Mouse (Mus musculus) limb, embryonic 11.5 days (tissue): ENCODE measurements around the gene Relb. TPM values are rescaled to one million over a fixed set of nuclear protein-coding genes. Genes with fewer than 3 reads are reported as not detected.
A peak's percentile ranks its signal among the peaks of the same experiment; 100 is the strongest.

Source experiments
- ATAC-seq: fragments of 200-750 bp; cut with Nextera tagmentation; 2 replicates; pipeline ENCODE4 v1.8.0; 2017; ENCODE audit warnings: low read depth; ENCODE audit not compliant: insufficient number of reproducible peaks, low FRiP score, low TSS enrichment
- DNase-seq: peaks from one replicate; pipeline ENCODE4 v3.0.0-alpha.2; 2015; ENCODE audit warnings: low spot score
- H3K27ac ChIP-seq: fragments of 300-500 bp; sonication (generic); replicated peaks from 2 replicates; pipeline ENCODE4 v1.5.1; 2014; ENCODE audit warnings: low read depth, mild to moderate bottlenecking, low read length
- H3K27me3 ChIP-seq: fragments of 300-500 bp; sonication (generic); 2 replicates; pipeline ENCODE4 v1.6.1; 2014; ENCODE audit warnings: mild to moderate bottlenecking, low read length, mixed read lengths; ENCODE audit not compliant: control insufficient read depth, insufficient read depth
- H3K36me3 ChIP-seq: fragments of 300-500 bp; sonication (generic); 2 replicates; pipeline ENCODE4 v1.6.1; 2014; ENCODE audit warnings: mild to moderate bottlenecking, low read length, moderate library complexity, mixed read lengths; ENCODE audit not compliant: control insufficient read depth, insufficient read depth
- H3K4me1 ChIP-seq: fragments of 300-500 bp; sonication (generic); 2 replicates; pipeline ENCODE4 v1.6.1; 2014; ENCODE audit warnings: low read length, mixed read lengths; ENCODE audit not compliant: control insufficient read depth, insufficient read depth
- H3K4me2 ChIP-seq: fragments of 300-500 bp; sonication (generic); 2 replicates; pipeline ENCODE4 v1.6.1; 2014; ENCODE audit warnings: low read depth, mild to moderate bottlenecking, moderate library complexity; ENCODE audit not compliant: severe bottlenecking
- H3K4me3 ChIP-seq: fragments of 300-500 bp; sonication (generic); 2 replicates; pipeline ENCODE4 v1.5.1; 2014; ENCODE audit warnings: low read depth, low read length
- H3K9ac ChIP-seq: fragments of 300-500 bp; sonication (generic); 2 replicates; pipeline ENCODE4 v1.6.1; 2014; ENCODE audit warnings: mild to moderate bottlenecking, low read length
- H3K9me3 ChIP-seq: fragments of 300-500 bp; sonication (generic); 2 replicates; pipeline ENCODE4 v1.6.1; 2016; ENCODE audit warnings: low read length; ENCODE audit not compliant: control insufficient read depth
- WGBS: fragments of 180-500 bp; shearing (Covaris S2); extraction: QIAGEN DNeasy Blood & Tissue Kit; methylation state at CpG from one replicate; pipeline ENCODE4 v1.1.7; 2014; 5-methylcytosine and 5-hydroxymethylcytosine counted together
- polyA plus RNA-seq: library from polyadenylated mRNA; unstranded; fragments of >200 nt; fragmentation: Nextera tagmentation; extraction: Ambion mirVana; gene quantifications from 2 replicates; pipeline ENCODE4 v1.2.1, GENCODE M21; 2014

Relb gene
- polyA plus RNA-seq, 1 experiment from 2014 or later, result 5.3 TPM

DNA sequence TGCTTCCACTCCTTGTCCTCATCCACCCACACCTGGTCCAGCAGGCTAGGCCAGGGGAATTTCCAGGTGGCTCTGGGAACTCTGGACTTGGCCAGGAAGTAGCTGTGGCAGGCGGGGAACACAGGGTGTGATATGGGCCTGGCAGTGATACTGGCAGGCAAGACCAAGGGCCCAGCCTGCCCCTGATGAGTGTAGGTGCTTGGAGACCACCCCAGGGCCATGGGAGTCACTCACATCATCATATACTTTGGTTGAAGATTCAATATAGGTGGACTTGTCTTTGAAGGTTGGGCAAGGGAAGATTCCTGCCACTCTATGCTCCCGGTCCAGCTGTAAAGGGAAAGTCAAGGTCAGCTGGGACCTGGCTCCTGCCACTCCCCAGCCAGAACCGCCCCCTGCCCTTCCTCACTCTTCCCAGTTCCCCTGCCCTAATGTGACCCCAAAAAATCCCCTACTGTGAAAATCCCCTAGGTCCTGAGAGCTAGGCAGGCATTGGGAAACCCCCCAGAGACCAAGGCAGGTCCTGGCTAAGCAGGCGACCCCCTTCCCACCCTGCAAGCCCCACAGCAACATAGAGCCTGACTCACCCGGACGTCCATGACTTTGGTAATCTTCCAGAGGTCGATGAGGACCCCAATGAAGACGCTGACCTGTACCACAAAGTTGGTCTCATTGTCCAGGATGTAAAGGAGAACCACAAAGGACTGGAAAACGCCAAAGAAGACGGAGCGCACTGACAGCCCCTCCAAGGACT, 6.0 kb upstream of the Relb start:
- 90% methylated on average over 11 of the region's 11 CpGs for WGBS
- DNase-seq (no peak), ATAC-seq (no peak)
- Histone ChIP-seq H3K27me3 (no peaks in the 10 kb centered on the region), H3K9me3 (no peaks in the 10 kb centered on the region), H3K36me3 (peaks cover 38% of the 10 kb centered on the region), H3K9ac (no peak overlapping the region), H3K4me3 (no peak overlapping the region), H3K4me2 (no peak overlapping the region), H3K27ac (no peak overlapping the region), H3K4me1 (no peaks in the 10 kb centered on the region)

DNA sequence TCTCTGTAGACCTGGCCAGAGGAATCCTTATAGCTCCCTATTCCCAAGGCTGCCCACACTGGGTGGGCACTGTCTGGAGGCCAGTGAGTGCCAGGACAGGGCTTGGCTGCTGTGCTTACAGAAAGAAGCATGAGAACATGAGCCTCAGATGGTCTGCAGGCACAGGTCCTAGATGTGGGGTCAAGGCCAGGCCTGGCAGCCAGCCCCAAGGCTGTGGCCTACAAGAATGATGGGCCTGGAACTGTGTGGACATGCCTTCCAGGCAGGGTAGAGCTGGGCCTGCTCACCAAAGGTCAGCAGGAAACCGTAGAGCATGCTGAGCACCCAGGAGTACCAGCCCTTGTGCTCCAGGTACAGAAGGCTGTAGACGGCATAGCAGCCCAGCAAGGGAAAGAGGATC, 5.4 kb upstream of the Relb start:
- H3K9ac ChIP-seq, result no peak overlapping the region
- no peak overlapping the region for H3K4me3 ChIP-seq
- H3K9me3 ChIP-seq, result no peaks in the 10 kb centered on the region
- 91% methylated on average over 2 of the region's 2 CpGs for WGBS
- H3K36me3 ChIP-seq, result peaks cover 35% of the 10 kb centered on the region
- no peaks in the 10 kb centered on the region for H3K27me3 ChIP-seq
- ATAC-seq (no peak), DNase-seq (no peak)
- H3K4me2 ChIP-seq, result no peak overlapping the region
- no peak overlapping the region for H3K27ac ChIP-seq
- H3K4me1 ChIP-seq, result 0 out of 2 replicates have a peak, but pooled peaks cover 2% of the 10 kb centered on the region

DNA sequence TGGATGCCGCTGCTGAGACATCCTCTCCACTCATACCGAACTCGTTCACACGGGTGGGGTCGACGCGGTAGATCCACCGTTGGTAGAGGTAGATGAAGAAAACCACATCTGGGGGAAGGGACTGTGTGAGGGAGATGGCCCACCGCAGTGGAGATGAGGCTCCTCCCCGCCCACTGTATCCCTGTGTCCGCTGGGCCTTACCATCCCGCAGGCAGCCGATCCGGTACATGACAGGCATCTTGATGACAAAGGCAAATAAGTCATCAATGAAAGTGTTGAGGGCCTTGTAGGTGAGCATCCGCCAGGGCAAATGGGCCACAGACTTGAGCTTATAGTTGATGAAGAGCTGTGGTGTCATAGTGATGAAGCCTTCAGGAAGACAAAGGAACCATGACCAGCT, 4.6 kb upstream of the Relb start:
- peaks cover 35% of the 10 kb centered on the region for H3K36me3 ChIP-seq
- no peaks in the 10 kb centered on the region for H3K9me3 ChIP-seq
- ATAC-seq, result no peak
- H3K4me3 ChIP-seq, result no peak overlapping the region
- H3K4me2 ChIP-seq, result no peak overlapping the region
- DNase-seq, result no peak
- H3K4me1 ChIP-seq, result 0 out of 2 replicates have a peak, but pooled peaks cover 2% of the 10 kb centered on the region
- H3K27me3 ChIP-seq, result no peaks in the 10 kb centered on the region
- WGBS, result 90% methylated on average over 15 of the region's 15 CpGs
- H3K27ac ChIP-seq, result no peak overlapping the region
- H3K9ac ChIP-seq, result no peak overlapping the region

GRCm38 (mm10) chr7:19633197-19633596, 4.0 kb upstream of the Relb start:
- no peak overlapping the region for H3K4me3 ChIP-seq
- H3K36me3 ChIP-seq, result peaks cover 29% of the 10 kb centered on the region
- no peak overlapping the region for H3K4me2 ChIP-seq
- H3K27ac ChIP-seq, result no peak overlapping the region
- H3K27me3 ChIP-seq, result no peaks in the 10 kb centered on the region
- H3K4me1 ChIP-seq, result 0 out of 2 replicates have a peak, but pooled peaks cover 2% of the 10 kb centered on the region
- H3K9ac ChIP-seq, result no peak overlapping the region
- DNase-seq (no peak), ATAC-seq (no peak)
- H3K9me3 ChIP-seq, result no peaks in the 10 kb centered on the region
- whole genome bisulfite sequencing, result 96% methylated on average over 17 of the region's 17 CpGs

GRCm38 (mm10) chr7:19632720-19633119, 3.5 kb upstream of the Relb start:
- Histone ChIP-seq H3K27me3 (no peaks in the 10 kb centered on the region), H3K4me1 (0 out of 2 replicates have a peak, but pooled peaks cover 2% of the 10 kb centered on the region), H3K36me3 (peaks cover 29% of the 10 kb centered on the region), H3K27ac (no peak overlapping the region), H3K9ac (no peak overlapping the region), H3K9me3 (no peaks in the 10 kb centered on the region), H3K4me3 (no peak overlapping the region), H3K4me2 (no peak overlapping the region)
- DNase-seq (no peak), ATAC-seq (no peak)

DNA sequence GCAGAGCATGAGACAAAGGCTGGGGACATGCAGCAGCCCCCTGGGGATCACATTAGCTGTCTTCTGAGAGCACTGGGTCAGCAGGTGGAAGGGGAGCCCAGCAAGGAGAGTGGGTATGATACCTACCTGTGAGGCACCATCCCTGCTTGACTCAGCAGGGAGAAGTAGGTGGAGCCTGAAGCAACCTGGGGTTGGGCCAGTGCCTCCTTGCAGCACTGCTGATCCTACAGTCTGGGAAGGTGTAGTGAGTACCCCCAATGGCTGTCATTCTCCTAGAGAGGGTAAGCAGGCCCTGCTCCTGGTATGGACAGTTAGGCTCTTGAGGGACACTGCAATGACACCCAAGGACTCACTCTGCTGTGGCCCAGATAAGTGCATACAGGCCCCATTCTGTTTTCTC, 3.0 kb upstream of the Relb start:
- Histone ChIP-seq H3K4me3 (no peak overlapping the region), H3K9me3 (no peaks in the 10 kb centered on the region), H3K4me1 (0 out of 2 replicates have a peak, but pooled peaks cover 2% of the 10 kb centered on the region), H3K9ac (no peak overlapping the region), H3K36me3 (peaks cover 28% of the 10 kb centered on the region), H3K27me3 (no peaks in the 10 kb centered on the region), H3K4me2 (no peak overlapping the region), H3K27ac (no peak overlapping the region)
- no peak for ATAC-seq
- DNase-seq, result no peak

DNA sequence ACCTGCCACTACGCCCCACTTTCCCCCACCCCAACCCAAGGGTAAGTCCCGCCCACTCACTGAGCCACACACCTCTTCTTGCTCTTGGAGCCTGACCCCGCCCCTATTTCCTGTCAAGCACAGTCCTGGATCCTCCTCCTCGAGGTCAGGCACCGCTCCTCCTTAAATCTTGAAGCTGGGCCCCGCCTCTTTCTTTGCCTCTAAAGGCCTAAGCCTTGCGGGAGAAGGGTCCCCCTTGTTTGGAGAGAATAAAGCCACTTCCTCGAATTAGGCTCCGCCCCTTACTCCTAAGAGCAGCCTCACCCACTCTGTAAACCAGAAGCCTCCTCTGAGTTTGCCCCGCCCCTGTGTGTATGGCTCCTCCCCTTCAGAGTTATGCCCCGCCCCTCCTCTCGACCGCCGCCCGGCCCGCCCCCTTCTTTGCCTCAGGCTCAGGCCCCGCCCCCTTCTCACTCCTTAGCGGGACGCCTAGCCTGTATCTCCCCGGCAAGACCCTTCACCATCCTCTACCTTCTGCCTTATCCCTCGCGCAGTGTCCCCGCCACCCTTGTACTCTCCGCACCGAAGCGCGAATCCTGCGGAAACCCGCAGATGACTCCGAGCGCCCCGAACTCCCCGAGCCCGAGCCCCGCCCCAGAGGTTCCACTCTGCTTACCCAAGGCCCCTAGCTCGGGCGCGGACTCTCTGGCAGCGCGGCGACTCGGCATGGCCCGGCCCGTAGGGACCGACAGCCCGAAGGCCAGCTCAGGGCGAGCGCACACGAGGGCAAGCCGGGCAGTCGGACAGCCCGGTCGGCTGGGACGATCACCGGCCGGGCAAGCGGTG, 490 bp downstream of the Relb start:
- peak; percentile 92 for DNase-seq
- ATAC-seq, result peak; percentile 90
- H3K4me3 ChIP-seq, result peak overlapping the region; percentile 61
- peak overlapping the region; percentile 35 for H3K9ac ChIP-seq
- no peaks in the 10 kb centered on the region for H3K9me3 ChIP-seq
- WGBS, result 2% methylated on average over 56 of the region's 57 CpGs
- no peaks in the 10 kb centered on the region for H3K27me3 ChIP-seq
- H3K4me1 ChIP-seq, result 0 out of 2 replicates have a peak, but pooled peaks cover 2% of the 10 kb centered on the region
- peaks cover 7% of the 10 kb centered on the region; the same call in 1 of the 2 replicates for H3K36me3 ChIP-seq
- H3K27ac ChIP-seq, result peak overlapping the region; percentile 59; the same call in 1 of the 2 replicates
- peak overlapping the region; percentile 90 for H3K4me2 ChIP-seq

DNA sequence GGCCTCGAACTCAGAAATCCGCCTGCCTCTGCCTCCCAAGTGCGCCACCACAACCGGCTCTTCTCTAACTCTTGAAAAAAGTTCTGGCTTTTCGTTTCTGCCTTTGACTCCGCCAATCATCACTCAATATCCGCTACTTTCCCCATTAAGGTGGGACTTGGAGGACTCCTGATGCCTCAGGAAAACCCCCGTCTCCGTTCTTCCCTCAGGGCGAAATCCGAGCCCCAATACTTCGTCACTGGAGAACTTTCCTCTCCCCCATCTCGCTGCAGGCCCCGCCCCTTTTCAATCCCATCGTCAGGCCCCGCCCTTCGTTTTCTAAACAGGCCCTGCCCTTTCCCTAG, 1.1 kb downstream of the Relb start:
- Histone ChIP-seq H3K9ac (0 out of 2 replicates have a peak overlapping the region, but pooled peaks have one; percentile 17), H3K4me2 (peak overlapping the region; percentile 90), H3K9me3 (no peaks in the 10 kb centered on the region), H3K4me3 (peak overlapping the region; percentile 61), H3K27ac (0 out of 2 replicates have a peak overlapping the region, but pooled peaks have one; percentile 14), H3K27me3 (no peaks in the 10 kb centered on the region), H3K36me3 (peaks cover 7% of the 10 kb centered on the region; the same call in 1 of the 2 replicates), H3K4me1 (0 out of 2 replicates have a peak, but pooled peaks cover 2% of the 10 kb centered on the region)
- DNase-seq, result peak; percentile 86
- WGBS, result 14% methylated on average over 17 of the region's 17 CpGs
- peak; percentile 2; the same call in 1 of the 2 replicates for ATAC-seq
